Mouse (Mus musculus): ENCODE results near the gene Gm43738.

The Gm43738 gene

DNA sequence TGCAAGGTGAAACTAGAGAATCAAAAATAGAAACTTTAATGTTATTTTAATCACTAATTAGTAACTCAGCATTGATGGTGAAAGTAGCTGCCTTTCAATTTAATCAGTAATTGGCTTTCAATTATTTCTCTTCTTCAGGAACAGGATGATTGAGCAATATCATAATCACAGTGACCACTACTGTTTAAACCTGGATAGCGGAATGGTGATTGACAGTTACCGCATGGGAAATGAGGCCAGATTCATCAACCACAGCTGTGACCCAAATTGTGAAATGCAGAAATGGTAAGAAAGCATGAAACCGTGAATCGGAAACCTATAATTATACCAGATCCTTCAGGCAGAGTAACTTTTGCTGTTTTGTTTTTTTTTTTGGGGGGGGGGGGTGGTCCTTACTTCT is 57.5 kb downstream of the Gm43738 start:
- in situ Hi-C loops (cut with MboI, MseI): no loop called here

Data from T-helper 1 cell (primary cell).